ENCODE assay signal across 8 mouse cellular contexts in genomic region chr4:134760793-134761201, GRCm38 (mm10). TPM values are rescaled to one million over a fixed set of nuclear protein-coding genes. Genes with fewer than 3 reads are reported as not detected.
DNase-seq lines count a peak whose midpoint lies in the region; ATAC-seq lines count a peak whose summit lies in the region.

No protein-coding gene starts in this region.

- WGBS in embryonic facial prominence, embryonic 15.5 days = 39% methylated on average over 9 of the region's 9 CpGs
- WGBS in liver, embryonic 15.5 days (ENCODE audit: insufficient replicate concordance) = 32% methylated on average over 9 of the region's 9 CpGs
- 26% methylated on average over 9 of the region's 9 CpGs for WGBS in stomach, embryonic 15.5 days
- WGBS in midbrain, embryonic 10.5 days = 70% methylated on average over 9 of the region's 9 CpGs

- H3K27me3 ChIP-seq in embryonic facial prominence, embryonic 15.5 days = no peaks in the 10 kb centered on the region
- H3K27me3 ChIP-seq in liver, embryonic 15.5 days = no peaks in the 10 kb centered on the region
- H3K27me3 ChIP-seq in stomach, embryonic 15.5 days (replicated peaks) = no peaks in the 10 kb centered on the region
- H3K27me3 ChIP-seq in midbrain, embryonic 10.5 days (ENCODE audit: low read depth, poor library complexity, severe bottlenecking) = peaks cover 21% of the 10 kb centered on the region

- no peak overlapping the region for H3K9ac ChIP-seq in embryonic facial prominence, embryonic 15.5 days
- H3K9ac ChIP-seq in liver, embryonic 15.5 days = peak overlapping the region; percentile 57
- no peak overlapping the region for H3K9ac ChIP-seq in stomach, embryonic 15.5 days

- H3K36me3 ChIP-seq in embryonic facial prominence, embryonic 15.5 days = no peaks in the 10 kb centered on the region; the same call in 1 of the 2 replicates
- H3K36me3 ChIP-seq in liver, embryonic 15.5 days (replicated peaks) = peaks cover 14% of the 10 kb centered on the region
- no peaks in the 10 kb centered on the region for H3K36me3 ChIP-seq in stomach, embryonic 15.5 days
- no peaks in the 10 kb centered on the region for H3K36me3 ChIP-seq in midbrain, embryonic 10.5 days

- DNase-seq in cerebellum, postnatal 14 days = peak; percentile 57 to 74
- no peak for DNase-seq in cerebellum, adult 11 months
- DNase-seq in heart, postnatal 25 days (ENCODE audit: low spot score) = peak; percentile 73
- no peak for DNase-seq in midbrain, embryonic 10.5 days (ENCODE audit: low spot score)
- no peak for DNase-seq in T-cell, adult 2 months (ENCODE audit: low spot score)

- H3K4me2 ChIP-seq in embryonic facial prominence, embryonic 15.5 days (replicated peaks) = 0 out of 2 replicates have a peak overlapping the region, but pooled peaks have one; percentile 8
- peak overlapping the region; percentile 69 for H3K4me2 ChIP-seq in liver, embryonic 15.5 days
- peak overlapping the region; percentile 25 for H3K4me2 ChIP-seq in stomach, embryonic 15.5 days

- intact Hi-C loops in heart, postnatal 25 days (cut with DNase I) = no loop called here

- H3K4me1 ChIP-seq in embryonic facial prominence, embryonic 15.5 days = peaks cover 79% of the 10 kb centered on the region
- peaks cover 98% of the 10 kb centered on the region for H3K4me1 ChIP-seq in liver, embryonic 15.5 days (replicated peaks)
- H3K4me1 ChIP-seq in stomach, embryonic 15.5 days = peaks cover 55% of the 10 kb centered on the region
- H3K4me1 ChIP-seq in midbrain, embryonic 10.5 days = peaks cover 27% of the 10 kb centered on the region

- H3K4me3 ChIP-seq in embryonic facial prominence, embryonic 15.5 days (replicated peaks) = no peak overlapping the region
- peak overlapping the region; percentile 19; the same call in 1 of the 2 replicates for H3K4me3 ChIP-seq in liver, embryonic 15.5 days (replicated peaks)
- H3K4me3 ChIP-seq in stomach, embryonic 15.5 days (replicated peaks) = no peak overlapping the region
- no peak overlapping the region for H3K4me3 ChIP-seq in midbrain, embryonic 10.5 days

- no peaks in the 10 kb centered on the region for H3K9me3 ChIP-seq in embryonic facial prominence, embryonic 15.5 days (replicated peaks)
- H3K9me3 ChIP-seq in liver, embryonic 15.5 days (replicated peaks) = no peaks in the 10 kb centered on the region
- no peaks in the 10 kb centered on the region for H3K9me3 ChIP-seq in stomach, embryonic 15.5 days
- no peaks in the 10 kb centered on the region for H3K9me3 ChIP-seq in midbrain, embryonic 10.5 days (replicated peaks)

- no peak overlapping the region for H3K27ac ChIP-seq in embryonic facial prominence, embryonic 15.5 days (replicated peaks)
- H3K27ac ChIP-seq in liver, embryonic 15.5 days (replicated peaks) = peak overlapping the region; percentile 92
- H3K27ac ChIP-seq in stomach, embryonic 15.5 days = 0 out of 2 replicates have a peak overlapping the region, but pooled peaks have one; percentile 8
- H3K27ac ChIP-seq in midbrain, embryonic 10.5 days (replicated peaks) = no peak overlapping the region

- ATAC-seq in embryonic facial prominence, embryonic 15.5 days (ENCODE audit: insufficient number of reproducible peaks, low FRiP score, low TSS enrichment, low read depth) = no peak
- 0 out of 2 replicates have a peak, but pooled peaks have one; percentile 3 for ATAC-seq in liver, embryonic 15.5 days (ENCODE audit: insufficient read depth)
- ATAC-seq in stomach, embryonic 15.5 days (ENCODE audit: insufficient read depth, low FRiP score, low read depth) = no peak

RNA-seq across cellular contexts. Expression of gene Ldlrap1, which starts 7.0 kb away (rescaled TPM):
- 36.7 and 37.6 TPM in 2 replicates for polyA plus RNA-seq in embryonic facial prominence, embryonic 15.5 days (2015; fragmentation: Nextera tagmentation; extraction: Ambion mirVana)
- 10 to 100 TPM; 14.1 to 15.5 TPM for total RNA-seq in heart, postnatal 25 days (2021)
- polyA plus RNA-seq in liver, embryonic 15.5 days (2015; fragmentation: Nextera tagmentation; extraction: Ambion mirVana) = 21.8 and 22.4 TPM in 2 replicates
- polyA plus RNA-seq in stomach, embryonic 15.5 days (2015; fragmentation: Nextera tagmentation; extraction: Ambion mirVana) = 19.6 and 20.8 TPM in 2 replicates
- 8.6 and 9.3 TPM in 2 replicates for polyA plus RNA-seq in midbrain, embryonic 10.5 days (2016; fragmentation: Nextera tagmentation; extraction: Ambion mirVana)

RNA-seq across cellular contexts. Expression of gene Man1c1, which starts 56.7 kb away (rescaled TPM):
- polyA plus RNA-seq in embryonic facial prominence, embryonic 15.5 days (2015; fragmentation: Nextera tagmentation; extraction: Ambion mirVana) = 5.0 and 5.6 TPM in 2 replicates
- total RNA-seq in heart, postnatal 25 days (2021) = 10 to 100 TPM; 21.0 to 25.0 TPM
- polyA plus RNA-seq in liver, embryonic 15.5 days (2015; fragmentation: Nextera tagmentation; extraction: Ambion mirVana) = 1.4 and 2.0 TPM in 2 replicates
- polyA plus RNA-seq in stomach, embryonic 15.5 days (2015; fragmentation: Nextera tagmentation; extraction: Ambion mirVana) = 2.5 and 3.1 TPM in 2 replicates
- polyA plus RNA-seq in midbrain, embryonic 10.5 days (2016; fragmentation: Nextera tagmentation; extraction: Ambion mirVana) = 2.8 and 3.1 TPM in 2 replicates

Comparison
In these comparisons a context has a peak if more than half of its experiments do, and no peak if none do; other contexts are left out.
1. DNase-seq: peak in cerebellum, postnatal 14 days (2 of 2) and heart, postnatal 25 days (single experiment); none in cerebellum, adult 11 months (single experiment), midbrain, embryonic 10.5 days (single experiment) and T-cell, adult 2 months (single experiment).
2. H3K27ac ChIP-seq: peak in liver, embryonic 15.5 days (single experiment) and stomach, embryonic 15.5 days (single experiment); none in embryonic facial prominence, embryonic 15.5 days (single experiment) and midbrain, embryonic 10.5 days (single experiment).
3. H3K4me2 ChIP-seq: peak in every context shown above with its lines; median percentile 69 in liver, embryonic 15.5 days; 25 in stomach, embryonic 15.5 days; 8 in embryonic facial prominence, embryonic 15.5 days.